Mouse (Mus musculus): ENCODE measurements around the gene Igsf8.
A peak's percentile ranks its signal among the peaks of the same experiment; 100 is the strongest.

Gene Igsf8

GRCm38 (mm10) chr1:172349504-172349903 is 88.1 kb downstream of the Igsf8 start:
- DNase-seq (ENCODE audit: low read depth): no peak

- DNase-seq (ENCODE audit: low read depth): no peak
Observed at GRCm38 (mm10) chr1:172349916-172350812, 88.7 kb downstream of the Igsf8 start.

- DNase-seq (ENCODE audit: low read depth): no peak
Observed at GRCm38 (mm10) chr1:172352001-172352400, 90.6 kb downstream of the Igsf8 start.

GRCm38 (mm10) chr1:172352453-172352852 is 91.0 kb downstream of the Igsf8 start:
- DNase-seq (ENCODE audit: low read depth): no peak

GRCm38 (mm10) chr1:172355336-172355735 is 93.9 kb downstream of the Igsf8 start:
- no peak for DNase-seq (ENCODE audit: low read depth)

GRCm38 (mm10) chr1:172357550-172357949 is 96.1 kb downstream of the Igsf8 start:
- peak; percentile 73 for DNase-seq (ENCODE audit: low read depth)

GRCm38 (mm10) chr1:172358341-172358740 is 96.9 kb downstream of the Igsf8 start:
- DNase-seq (ENCODE audit: low read depth): no peak

- DNase-seq (ENCODE audit: low read depth): peak; percentile 61
Observed at GRCm38 (mm10) chr1:172364684-172365083, 103.2 kb downstream of the Igsf8 start.

- peak; percentile 88 for DNase-seq (ENCODE audit: low read depth)
Observed at GRCm38 (mm10) chr1:172368768-172369418, 107.5 kb downstream of the Igsf8 start.
